Mouse (Mus musculus) activated CD4-positive, CD25-positive, alpha-beta regulatory T cell, adult 4 months (primary cell): ENCODE data around the gene Tm9sf4. TPM values are rescaled to one million over a fixed set of nuclear protein-coding genes. Genes with fewer than 3 reads are reported as not detected.

ENCODE experiments used
- ATAC-seq: one replicate; pipeline ENCODE4 v1.8.0; 2017
- polyA plus RNA-seq, 2 experiments: library from polyadenylated mRNA; unstranded; fragments of 100-300 nt; shearing (Covaris generic); gene quantifications; one replicate each; pipeline ENCODE4 v1.2.1; 2017

Tm9sf4 gene
- polyA plus RNA-seq, 2 experiments from 2014 or later: 24.1 to 41.4 TPM

- ATAC-seq: no peak
Observed at GRCm38 (mm10) chr2:153160133-153160532, 970 bp upstream of the Tm9sf4 start.

GRCm38 (mm10) chr2:153161684-153162080 is 579 bp downstream of the Tm9sf4 start:
- peak; percentile 33 for ATAC-seq

GRCm38 (mm10) chr2:153167136-153167535 is 6.0 kb downstream of the Tm9sf4 start:
- ATAC-seq: no peak

GRCm38 (mm10) chr2:153168134-153168820 is 7.2 kb downstream of the Tm9sf4 start:
- ATAC-seq: no peak

- no peak for ATAC-seq
Observed at GRCm38 (mm10) chr2:153170490-153171224, 9.6 kb downstream of the Tm9sf4 start.

GRCm38 (mm10) chr2:153171966-153172365 is 10.9 kb downstream of the Tm9sf4 start:
- ATAC-seq: no peak

- no peak for ATAC-seq
Observed at GRCm38 (mm10) chr2:153175995-153176570, 15.0 kb downstream of the Tm9sf4 start.

GRCm38 (mm10) chr2:153177188-153177587 is 16.1 kb downstream of the Tm9sf4 start:
- no peak for ATAC-seq

GRCm38 (mm10) chr2:153179126-153179860 is 18.2 kb downstream of the Tm9sf4 start:
- no peak for ATAC-seq

GRCm38 (mm10) chr2:153179961-153180360 is 18.9 kb downstream of the Tm9sf4 start:
- ATAC-seq: no peak

- no peak for ATAC-seq
Observed at GRCm38 (mm10) chr2:153186176-153186591, 25.1 kb downstream of the Tm9sf4 start.

GRCm38 (mm10) chr2:153187848-153188247 is 26.7 kb downstream of the Tm9sf4 start:
- no peak for ATAC-seq

GRCm38 (mm10) chr2:153191242-153191641 is 30.1 kb downstream of the Tm9sf4 start:
- no peak for ATAC-seq

- no peak for ATAC-seq
Observed at GRCm38 (mm10) chr2:153194255-153194654, 33.2 kb downstream of the Tm9sf4 start.

GRCm38 (mm10) chr2:153198485-153198884 is 37.4 kb downstream of the Tm9sf4 start:
- no peak for ATAC-seq

GRCm38 (mm10) chr2:153199114-153199513 is 38.0 kb downstream of the Tm9sf4 start:
- ATAC-seq: no peak

GRCm38 (mm10) chr2:153202766-153203165 is 41.7 kb downstream of the Tm9sf4 start:
- ATAC-seq: no peak

GRCm38 (mm10) chr2:153208149-153208548 is 47.0 kb downstream of the Tm9sf4 start:
- no peak for ATAC-seq

- ATAC-seq: no peak
Observed at GRCm38 (mm10) chr2:153209286-153209685, 48.2 kb downstream of the Tm9sf4 start.

GRCm38 (mm10) chr2:153211451-153211850 is 50.3 kb downstream of the Tm9sf4 start:
- peak; percentile 21 for ATAC-seq

GRCm38 (mm10) chr2:153213351-153213750 is 52.2 kb downstream of the Tm9sf4 start:
- ATAC-seq: no peak

GRCm38 (mm10) chr2:153214771-153215259 is 53.7 kb downstream of the Tm9sf4 start:
- ATAC-seq: peak; percentile 94

GRCm38 (mm10) chr2:153215421-153215820 is 54.3 kb downstream of the Tm9sf4 start:
- peak; percentile 12 for ATAC-seq
